Mouse (Mus musculus) embryonic fibroblast, embryonic 13.5 days (primary cell): ENCODE data around the gene Kcng3.

Experiments used
- CTCF ChIP-seq: IDR thresholded peaks from 2 replicates; pipeline ENCODE4 v1.5.1; 2011; ENCODE audit warnings: mild to moderate bottlenecking, control low read depth, low read length, moderate library complexity, borderline replicate concordance; ENCODE audit not compliant: insufficient read depth
- POLR2A ChIP-seq: IDR thresholded peaks from 2 replicates; pipeline ENCODE4 v1.6.1; 2011; ENCODE audit warnings: low read depth, mild to moderate bottlenecking, control low read depth, low read length, moderate library complexity

DNA sequence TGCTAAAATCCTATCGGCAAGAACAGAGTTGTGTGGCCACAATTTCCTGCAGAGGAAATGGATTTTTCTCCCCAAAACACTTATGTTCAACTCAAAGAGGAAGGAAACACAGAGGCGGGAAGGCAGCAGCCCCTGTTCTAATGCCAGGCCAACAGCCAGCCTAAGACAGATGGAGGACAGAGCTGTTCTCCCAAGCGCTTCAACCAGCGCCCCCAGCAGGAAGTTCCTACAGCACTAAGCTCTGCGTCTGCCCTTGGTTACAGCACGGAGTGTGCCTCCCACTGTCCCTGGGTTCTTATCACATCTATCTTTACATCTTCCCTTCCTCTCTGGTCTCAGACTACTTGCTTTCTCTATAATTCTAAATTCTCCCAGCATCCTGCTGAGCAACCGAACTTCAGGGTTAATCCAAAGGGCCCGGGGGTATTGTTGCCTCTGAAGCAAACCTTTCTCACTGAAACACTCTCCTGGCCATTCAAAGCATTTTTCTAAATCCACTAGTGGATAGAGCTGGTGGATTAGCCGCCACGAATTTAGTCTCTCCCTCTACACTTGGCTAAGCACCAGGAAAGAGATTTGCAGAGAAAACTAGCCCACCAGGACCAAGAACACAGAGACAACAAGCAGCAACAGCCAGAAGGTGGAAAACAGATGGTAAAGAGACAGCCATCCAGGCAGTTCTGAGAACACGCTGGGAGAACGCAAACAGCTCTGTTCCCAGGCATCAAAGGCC, 83.0 kb downstream of the Kcng3 start:
- TF ChIP-seq CTCF (no peak), POLR2A (no peak)
